21 mouse cellular contexts compared by ENCODE assay signal in genomic region chr2:27461881-27462660, GRCm38 (mm10). TPM values are rescaled to one million over a fixed set of nuclear protein-coding genes. Genes with fewer than 3 reads are reported as not detected.
DNase-seq lines count a peak whose midpoint lies in the region; ATAC-seq and TF ChIP-seq lines count a peak whose summit lies in the region.
"Had no signal": no experiment of that assay in that cellular context is flagged by ENCODE, and none has a peak within 500 bp of the region (broad histone marks: within the 10 kb centered on the region; RNA-seq: fewer than 3 reads in every experiment).

No protein-coding gene starts in this region.

- H3K9ac ChIP-seq in kidney, embryonic 14.5 days (ENCODE audit: low read depth, low read length) = no peak overlapping the region
- H3K9ac ChIP-seq in intestine, embryonic 16.5 days (ENCODE audit: low read depth, low read length) = no peak overlapping the region
- H3K9ac ChIP-seq: embryonic facial prominence, embryonic 12.5 days; forebrain, postnatal 0 days; hindbrain, embryonic 13.5 days; liver, embryonic 13.5 days; lung, embryonic 15.5 days; midbrain, embryonic 13.5 days had no signal

- peaks cover 88% of the 10 kb centered on the region for H3K36me3 ChIP-seq in kidney, embryonic 14.5 days (ENCODE audit: control insufficient read depth, insufficient read depth, low read length)
- H3K36me3 ChIP-seq in intestine, embryonic 16.5 days (ENCODE audit: control insufficient read depth, insufficient read depth, low read length) = peaks cover 38% of the 10 kb centered on the region
- peaks cover 58% of the 10 kb centered on the region for H3K36me3 ChIP-seq in small intestine, adult 2 months (ENCODE audit: control insufficient read depth, insufficient read depth, low read length)

- DNase-seq in kidney, adult 18-20 months = peak; percentile 85
- peak; percentile 87 to 94 for DNase-seq in kidney, adult 8-10 months
- DNase-seq in spleen, postnatal 36 days (ENCODE audit: low spot score in 2 of 2) = no peak
- no peak for DNase-seq in cerebellum, postnatal 36 days
- DNase-seq: cerebellum, adult 11-12 months; cerebellum, postnatal 14 days; forebrain, postnatal 0 days; heart, postnatal 36 days; liver, embryonic 13.5 days; lung, postnatal 36 days had no signal

- H3K4me1 ChIP-seq in kidney, embryonic 14.5 days (ENCODE audit: control insufficient read depth, insufficient read depth, low read length) = no peaks in the 10 kb centered on the region
- H3K4me1 ChIP-seq in intestine, embryonic 16.5 days (ENCODE audit: control insufficient read depth, insufficient read depth, low read length) = peaks cover 13% of the 10 kb centered on the region
- peaks cover 5% of the 10 kb centered on the region for H3K4me1 ChIP-seq in small intestine, adult 2 months (ENCODE audit: control insufficient read depth, insufficient read depth, insufficient read length, low read length)
- H3K4me1 ChIP-seq: embryonic facial prominence, embryonic 12.5 days; limb, embryonic 10.5 days; lung, embryonic 15.5 days had no signal

- no peaks in the 10 kb centered on the region for H3K9me3 ChIP-seq in kidney, embryonic 14.5 days (ENCODE audit: control insufficient read depth, low read length)
- H3K9me3 ChIP-seq in intestine, embryonic 16.5 days (ENCODE audit: control insufficient read depth, low read length) = no peaks in the 10 kb centered on the region
- H3K9me3 ChIP-seq: embryonic facial prominence, embryonic 12.5 days; hindbrain, embryonic 13.5 days; limb, embryonic 10.5 days; liver, embryonic 13.5 days; lung, embryonic 15.5 days; megakaryocyte, embryonic 14.5 days; midbrain, embryonic 13.5 days had no signal

- no peak for ATAC-seq in kidney, embryonic 14.5 days (ENCODE audit: low FRiP score, low TSS enrichment)
- ATAC-seq in intestine, embryonic 16.5 days = peak; percentile 27
- ATAC-seq: activated CD4-positive, CD25-positive, alpha-beta regulatory T cell, adult 4 months; forebrain, postnatal 0 days; midbrain, embryonic 13.5 days had no signal

- no peak overlapping the region for H3K4me2 ChIP-seq in kidney, embryonic 14.5 days (replicated peaks; ENCODE audit: low read depth, low read length)
- H3K4me2 ChIP-seq in intestine, embryonic 16.5 days (ENCODE audit: low read depth, low read length) = no peak overlapping the region
- H3K4me2 ChIP-seq: embryonic facial prominence, embryonic 12.5 days; hindbrain, embryonic 13.5 days; liver, embryonic 13.5 days; lung, embryonic 15.5 days; midbrain, embryonic 13.5 days had no signal

- TF ChIP-seq CTCF in small intestine, adult 2 months (IDR thresholded peaks at IDR 0.05; ENCODE audit: extremely low read depth, insufficient read length, insufficient replicate concordance, low read depth, low read length) = no peak

- WGBS in kidney, embryonic 14.5 days = 86% methylated on average over 4 of the region's 4 CpGs
- 73% methylated on average over 4 of the region's 4 CpGs for WGBS in intestine, embryonic 16.5 days
- 52% methylated on average over 4 of the region's 4 CpGs for WGBS in small intestine, adult 2 months

- no peak overlapping the region for H3K27ac ChIP-seq in kidney, embryonic 14.5 days (ENCODE audit: low read depth, low read length)
- H3K27ac ChIP-seq in intestine, embryonic 16.5 days (ENCODE audit: low read length) = peak overlapping the region; percentile 9; the same call in 1 of the 2 replicates
- H3K27ac ChIP-seq in small intestine, adult 2 months (ENCODE audit: insufficient read depth, low read depth, low read length) = peak overlapping the region; percentile 73; the same call in 1 of the 2 replicates
- H3K27ac ChIP-seq: embryonic facial prominence, embryonic 12.5 days; hindbrain, embryonic 13.5 days; limb, embryonic 10.5 days; liver, embryonic 13.5 days; lung, embryonic 15.5 days; midbrain, embryonic 13.5 days; stomach, postnatal 0 days had no signal

- no peak for TF ChIP-seq POLR2A in small intestine, adult 2 months (IDR thresholded peaks at IDR 0.05; ENCODE audit: low read depth, low read length)

- H3K4me3 ChIP-seq in kidney, embryonic 14.5 days (ENCODE audit: low read length) = no peak overlapping the region
- H3K4me3 ChIP-seq in intestine, embryonic 16.5 days (ENCODE audit: low read length) = no peak overlapping the region
- H3K4me3 ChIP-seq in small intestine, adult 2 months (ENCODE audit: low read depth, low read length) = no peak overlapping the region
- H3K4me3 ChIP-seq: embryonic facial prominence, embryonic 12.5 days; hindbrain, embryonic 13.5 days; limb, embryonic 10.5 days; liver, embryonic 13.5 days; lung, embryonic 15.5 days; megakaryocyte, embryonic 14.5 days; midbrain, embryonic 13.5 days had no signal

- H3K27me3 ChIP-seq in kidney, embryonic 14.5 days (ENCODE audit: control insufficient read depth, insufficient read depth, low read length) = no peaks in the 10 kb centered on the region
- no peaks in the 10 kb centered on the region for H3K27me3 ChIP-seq in intestine, embryonic 16.5 days (replicated peaks; ENCODE audit: control insufficient read depth, insufficient read depth, low read length)
- H3K27me3 ChIP-seq in small intestine, adult 2 months (ENCODE audit: control insufficient read depth, insufficient read depth, low read length) = no peaks in the 10 kb centered on the region
- H3K27me3 ChIP-seq: embryonic facial prominence, embryonic 12.5 days; hindbrain, embryonic 13.5 days; liver, embryonic 13.5 days; lung, embryonic 15.5 days; megakaryocyte, embryonic 14.5 days; midbrain, embryonic 13.5 days had no signal

RNA-seq across cellular contexts. Expression of gene Brd3os, which starts 19.9 kb away (rescaled TPM):
- polyA plus RNA-seq in kidney, embryonic 14.5 days (2014; fragmentation: Nextera tagmentation; extraction: Ambion mirVana) = 10.4 and 12.0 TPM in 2 replicates
- polyA plus RNA-seq in intestine, embryonic 16.5 days (2015; fragmentation: Nextera tagmentation; extraction: Ambion mirVana) = 4.6 and 5.5 TPM in 2 replicates
- polyA plus RNA-seq in small intestine, adult 2 months (2012; rRNA removed) = 0.81 and 1.4 TPM in 2 replicates

RNA-seq across cellular contexts. Expression of gene Vav2, which starts 35.2 kb away (rescaled TPM):
- 6.3 and 8.2 TPM in 2 replicates for polyA plus RNA-seq in kidney, embryonic 14.5 days (2014; fragmentation: Nextera tagmentation; extraction: Ambion mirVana)
- 4.1 and 4.8 TPM in 2 replicates for polyA plus RNA-seq in intestine, embryonic 16.5 days (2015; fragmentation: Nextera tagmentation; extraction: Ambion mirVana)
- 21.8 and 59.5 TPM in 2 replicates for polyA plus RNA-seq in small intestine, adult 2 months (2012; rRNA removed)

RNA-seq across cellular contexts. Expression of gene Brd3, which starts 45.4 kb away (rescaled TPM):
- polyA plus RNA-seq in kidney, embryonic 14.5 days (2014; fragmentation: Nextera tagmentation; extraction: Ambion mirVana) = 134 and 147 TPM in 2 replicates
- polyA plus RNA-seq in intestine, embryonic 16.5 days (2015; fragmentation: Nextera tagmentation; extraction: Ambion mirVana) = 82.5 and 85.9 TPM in 2 replicates
- 8.4 and 14.9 TPM in 2 replicates for polyA plus RNA-seq in small intestine, adult 2 months (2012; rRNA removed)

RNA-seq across cellular contexts. Expression of gene Wdr5, which starts 52.9 kb away (rescaled TPM):
- 37.1 and 73.5 TPM in 2 replicates for polyA plus RNA-seq in kidney, embryonic 14.5 days (2014; fragmentation: Nextera tagmentation; extraction: Ambion mirVana)
- polyA plus RNA-seq in intestine, embryonic 16.5 days (2015; fragmentation: Nextera tagmentation; extraction: Ambion mirVana) = 40.0 and 44.8 TPM in 2 replicates
- polyA plus RNA-seq in small intestine, adult 2 months (2012; rRNA removed) = 12.2 and 22.6 TPM in 2 replicates

Comparison
In these comparisons a context has a peak if more than half of its experiments do, and no peak if none do; other contexts are left out.
1. DNase-seq: peak in kidney, adult 18-20 months (single experiment) and kidney, adult 8-10 months (2 of 2); none in spleen, postnatal 36 days (0 of 2) and cerebellum, postnatal 36 days (0 of 2).